Mouse (Mus musculus): ENCODE measurements around the gene Lca5.

DNA sequence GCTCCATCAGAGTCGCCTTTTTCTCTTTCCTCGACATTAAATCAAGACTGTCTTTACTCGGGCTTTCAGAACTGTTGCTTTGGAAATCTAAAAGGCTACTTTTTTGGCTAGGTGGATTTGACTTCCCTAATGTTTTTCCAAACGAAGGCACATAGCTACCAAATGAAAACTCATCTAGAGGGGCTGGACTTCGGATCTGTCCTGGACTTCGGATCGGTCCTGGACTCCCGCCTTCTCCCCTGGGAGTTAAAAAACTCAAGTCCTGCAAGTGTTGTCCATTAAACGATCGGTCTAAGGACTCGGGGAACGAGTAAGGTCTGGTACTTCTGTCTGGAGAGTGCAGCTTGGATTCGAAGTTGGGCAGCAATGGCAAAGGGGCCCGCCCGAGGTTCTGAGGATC lies 45.5 kb downstream of the Lca5 start:
- TF ChIP-seq CTCF (conservative IDR thresholded peaks at IDR 0.05; ENCODE audit: low read length) (no peak), NANOG (IDR thresholded peaks at IDR 0.05; ENCODE audit: borderline replicate concordance, low read length) (no peak)

Data from E14TG2a.4 (cell line).